Mouse (Mus musculus) monocyte, adult 5-6 weeks (primary cell): ENCODE measurements around the gene 1700018F24Rik. TPM values are rescaled to one million over a fixed set of nuclear protein-coding genes. Genes with fewer than 3 reads are reported as not detected.
A peak's percentile ranks its signal among the peaks of the same experiment; 100 is the strongest.
"Not testable (repeated sequence)": the region's sequence is repeated elsewhere in the genome, so short reads cannot be mapped to it uniquely, and the experiment has no call there.

Experiments
- ATAC-seq: fragments of 153-309, 156-312 bp; replicated peaks from 2 replicates; pipeline ENCODE4 v1.8.0; 2017; ENCODE audit warnings: mild to moderate bottlenecking; ENCODE audit not compliant: low TSS enrichment, insufficient number of reproducible peaks, severe bottlenecking, poor library complexity, low FRiP score
- total RNA-seq: library from RNA; stranded (forward); fragments of 200-1000, 200-491, 200-594 nt; gene quantifications from 3 replicates; pipeline ENCODE4 v1.2.3, GENCODE M21; 2017

Gene 1700018F24Rik
- total RNA-seq, 1 experiment from 2014 or later = not detected

DNA sequence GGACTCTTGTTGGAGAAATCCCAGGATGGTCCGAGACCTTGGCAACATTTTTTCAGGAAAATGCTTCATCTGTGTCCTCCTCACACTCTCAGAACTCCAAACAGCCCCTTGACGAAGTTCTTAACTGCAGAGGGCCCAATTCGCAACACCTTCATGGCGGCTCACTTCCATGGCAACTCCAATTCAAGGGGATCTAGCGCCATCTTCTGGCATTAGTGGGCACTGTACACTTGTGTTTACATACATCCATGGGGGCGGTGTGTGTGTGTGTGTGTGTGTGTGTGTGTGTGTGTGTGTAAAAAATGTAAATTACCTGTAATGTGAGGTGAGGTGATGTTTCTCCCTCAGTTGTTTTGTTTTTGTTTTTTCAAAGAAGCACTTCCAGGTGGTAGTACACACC is 28.6 kb downstream of the 1700018F24Rik start:
- no peak for ATAC-seq

DNA sequence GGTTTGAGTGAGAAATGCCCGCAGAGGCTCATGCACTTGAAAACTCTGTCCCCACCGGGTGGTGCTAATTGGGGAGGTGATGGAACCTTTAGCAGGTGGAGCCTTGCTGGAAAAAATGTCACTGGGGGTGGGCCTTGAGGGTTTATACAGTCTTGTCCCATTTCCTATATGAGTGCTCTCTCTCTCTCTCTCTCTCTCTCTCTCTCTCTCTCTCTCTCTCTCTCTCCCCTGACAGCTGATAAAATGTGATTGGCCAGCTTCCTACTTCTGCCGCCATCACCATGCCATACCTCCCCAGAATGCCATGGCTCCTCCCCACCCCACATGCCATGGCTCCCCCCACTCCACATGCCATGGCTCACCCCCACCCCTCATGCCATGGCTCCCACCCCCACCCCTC is 32.3 kb downstream of the 1700018F24Rik start:
- no peak for ATAC-seq

DNA sequence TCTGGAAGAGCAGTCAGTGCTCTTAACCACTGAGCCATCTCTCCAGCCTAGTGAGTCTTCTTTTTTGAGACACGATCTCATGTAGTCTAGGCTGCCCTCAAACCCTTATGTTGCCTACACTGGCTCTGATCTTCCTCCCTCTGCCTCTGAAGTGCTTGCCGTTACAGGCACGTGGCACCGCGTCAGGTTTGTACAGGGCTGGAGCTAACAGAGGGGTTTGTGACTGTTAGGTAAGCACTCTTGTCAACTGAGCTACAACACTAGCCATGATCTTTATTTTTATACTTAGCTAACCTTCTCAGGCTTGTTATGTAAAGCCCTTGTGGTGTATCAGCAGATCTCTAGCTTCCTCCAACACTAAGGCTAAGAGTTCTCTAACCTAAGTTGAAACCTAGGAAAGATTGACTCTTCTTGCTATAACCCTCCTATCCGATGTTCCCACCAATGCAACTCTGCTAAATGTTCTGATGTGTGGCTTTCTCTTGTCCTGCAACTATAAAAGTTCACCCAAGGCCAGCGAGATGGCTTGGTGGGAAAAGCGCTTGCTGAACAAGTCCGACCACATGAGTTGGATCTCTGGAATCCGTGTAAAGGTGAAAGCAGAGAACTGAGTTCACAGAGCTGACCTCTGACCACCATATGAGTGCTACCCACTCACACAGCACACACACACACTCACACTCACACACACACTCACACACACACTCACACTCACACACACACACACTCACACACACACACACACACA is 39.2 kb downstream of the 1700018F24Rik start:
- ATAC-seq = no peak

DNA sequence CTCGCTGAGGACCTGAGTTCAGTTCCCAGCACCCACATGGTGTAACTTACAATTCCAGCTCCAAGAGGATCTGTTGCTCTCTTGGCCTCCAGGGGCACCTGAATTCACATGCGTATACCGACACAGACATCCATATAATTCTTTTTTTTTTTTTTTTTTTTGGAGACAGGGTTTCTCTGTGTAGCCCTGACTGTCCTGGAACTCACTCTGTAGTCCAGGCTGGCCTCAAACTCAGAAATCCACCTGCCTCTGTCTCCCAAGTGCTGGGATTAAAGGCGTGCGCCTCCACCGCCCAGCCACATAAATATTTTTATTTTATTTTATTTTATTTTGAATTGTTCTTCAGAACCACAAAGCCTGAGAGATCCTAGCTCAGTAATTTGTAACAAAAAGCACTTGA is 40.4 kb downstream of the 1700018F24Rik start:
- ATAC-seq = not testable (repeated sequence)

DNA sequence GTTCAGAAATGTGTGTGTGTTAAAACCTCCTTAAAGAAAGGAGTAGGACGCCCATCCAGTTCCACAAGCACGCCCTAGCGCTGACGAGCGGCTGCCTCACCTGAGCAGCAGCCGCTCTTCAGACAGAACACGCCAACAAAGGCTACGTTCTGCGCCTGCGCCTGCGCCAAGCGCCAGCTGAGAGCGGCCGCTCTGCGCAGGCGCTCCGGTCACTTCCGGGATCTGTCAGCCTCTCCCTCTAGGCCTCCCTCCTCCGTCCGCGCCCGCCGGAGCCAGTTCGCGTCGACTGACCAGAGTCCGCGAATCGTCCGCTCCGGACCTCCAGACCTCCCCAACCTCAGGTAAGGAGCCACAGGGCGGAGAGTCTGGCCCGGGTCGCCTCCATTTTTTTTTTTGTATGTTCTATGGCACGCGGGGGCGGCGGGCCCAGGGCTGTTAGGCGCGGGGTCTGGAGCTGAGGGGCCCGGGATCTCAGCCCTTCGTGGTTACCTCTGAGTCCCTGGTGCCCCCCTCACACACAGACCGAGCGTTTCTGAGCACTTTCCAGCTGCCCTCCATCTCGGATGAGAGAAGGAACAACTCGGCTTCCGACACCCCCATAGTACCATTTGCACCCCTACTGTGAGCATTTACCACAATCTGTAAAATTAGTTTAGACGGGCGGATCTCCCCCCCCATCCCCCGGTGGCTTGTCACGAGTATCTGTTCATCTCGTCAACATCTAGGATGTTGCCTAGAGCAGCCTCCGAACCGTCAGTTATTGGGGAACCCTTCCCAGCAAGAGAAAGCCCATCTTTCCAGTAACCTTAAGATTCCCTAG is 41.1 kb downstream of the 1700018F24Rik start, which contains the start of the genes Arpc1a and Kpna7:
Gene Arpc1a, plus strand, starts transcription at position 199 of the 820 bp plus-strand sequence.
Gene Kpna7, minus strand, starts transcription at position 399 of the 820 bp plus-strand sequence.
- ATAC-seq = peak; percentile 86

DNA sequence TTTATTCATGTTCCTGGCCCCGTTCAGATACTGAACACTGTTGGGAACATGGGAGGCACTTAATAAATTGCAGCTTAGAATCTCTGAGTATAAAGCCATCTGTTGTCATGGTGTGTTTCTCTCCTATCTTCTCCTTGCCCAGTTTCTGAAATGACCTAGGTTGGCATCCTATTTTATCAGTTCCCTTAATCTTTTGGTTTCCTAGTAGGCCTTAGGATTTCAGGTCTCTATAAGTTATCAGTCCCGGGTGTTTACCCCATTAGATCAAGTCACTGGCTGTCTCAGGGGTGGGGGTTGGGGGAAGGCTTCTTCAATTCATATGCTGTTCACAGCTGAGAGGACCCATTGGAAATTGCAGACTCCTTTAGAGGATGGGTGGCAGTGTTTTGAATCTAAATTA is 42.0 kb downstream of the 1700018F24Rik start:
- no peak for ATAC-seq

DNA sequence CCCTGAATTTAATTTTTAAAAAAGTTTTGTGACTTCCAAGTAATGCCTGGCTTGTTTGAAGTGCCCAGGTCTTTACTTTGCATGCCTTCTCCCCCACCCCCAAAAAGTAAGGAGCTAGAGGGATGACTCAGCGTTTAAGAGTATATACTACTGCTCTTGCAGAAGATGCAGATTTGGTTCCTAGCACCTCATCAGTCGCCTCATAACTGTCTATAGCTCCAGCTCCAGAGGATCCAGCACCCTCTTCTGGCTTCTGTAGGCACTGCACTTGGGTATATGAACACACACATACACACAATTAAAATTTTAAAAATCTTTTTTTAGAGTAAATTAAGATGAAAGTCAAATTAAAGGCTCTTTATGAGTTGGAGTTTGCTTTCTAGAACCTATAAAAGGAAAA is 45.4 kb downstream of the 1700018F24Rik start:
- no peak for ATAC-seq

DNA sequence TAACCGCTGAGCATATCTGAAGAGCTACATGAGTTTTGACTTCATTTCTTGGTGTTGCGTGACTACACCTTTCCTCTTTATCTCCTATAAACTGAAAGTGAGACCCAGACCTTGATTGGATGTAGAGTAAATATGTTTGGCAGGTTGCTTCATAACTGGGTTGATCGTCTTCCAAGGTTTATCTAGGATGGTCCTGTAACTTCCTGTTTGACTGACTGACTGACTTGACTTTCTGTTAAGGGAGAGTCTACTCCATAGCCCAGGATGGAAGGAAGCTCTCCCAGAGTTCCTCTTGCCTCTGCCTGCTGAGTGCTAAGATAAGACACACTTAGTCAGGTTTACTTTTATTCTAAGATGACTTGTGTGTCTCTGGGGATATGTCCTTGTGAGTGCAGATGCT is 47.1 kb downstream of the 1700018F24Rik start:
- no peak for ATAC-seq

Other genes with a start within 250 kb of the 1700018F24Rik start
- gene Smurf1, start 77.1 kb upstream of the 1700018F24Rik start, total RNA-seq = 11.8 to 23.2 TPM (median 17.6 TPM) in 3 replicates
- not detected in 3 replicates for gene Gm4871, start 10.2 kb upstream of the 1700018F24Rik start, total RNA-seq
- gene Arpc1a, start 40.8 kb downstream of the 1700018F24Rik start, total RNA-seq = 79.3 to 85.9 TPM (median 81.0 TPM) in 3 replicates
- not detected in 3 replicates for gene Kpna7, start 41.0 kb downstream of the 1700018F24Rik start, total RNA-seq
- 406 to 524 TPM (median 463 TPM) in 3 replicates for gene Arpc1b, start 71.2 kb downstream of the 1700018F24Rik start, total RNA-seq
- 93.1 to 106 TPM (median 95.5 TPM) in 3 replicates for gene Pdap1, start 97.2 kb downstream of the 1700018F24Rik start, total RNA-seq
- 212 to 285 TPM (median 240 TPM) in 3 replicates for gene Bud31, start 97.4 kb downstream of the 1700018F24Rik start, total RNA-seq
- gene Ptcd1, start 124.1 kb downstream of the 1700018F24Rik start, total RNA-seq = 14.4 to 20.3 TPM (median 16.1 TPM) in 3 replicates
- 24.9 to 38.9 TPM (median 31.3 TPM) in 3 replicates for gene Cpsf4, start 124.2 kb downstream of the 1700018F24Rik start, total RNA-seq
- gene Atp5j2, start 149.1 kb downstream of the 1700018F24Rik start, total RNA-seq = 94.3 to 131 TPM (median 97.4 TPM) in 3 replicates
- 44.2 to 69.7 TPM (median 65.2 TPM) in 3 replicates for gene Zkscan14, start 158.9 kb downstream of the 1700018F24Rik start, total RNA-seq
- 6.5 to 10.6 TPM (median 9.0 TPM) in 3 replicates for gene Zkscan5, start 161.6 kb downstream of the 1700018F24Rik start, total RNA-seq
- 54.6 to 56.2 TPM (median 55.3 TPM) in 3 replicates for gene Zfp655, start 188.7 kb downstream of the 1700018F24Rik start, total RNA-seq
- gene Zscan25, start 237.5 kb downstream of the 1700018F24Rik start, total RNA-seq = 10.4 to 12.5 TPM (median 10.6 TPM) in 3 replicates